Mouse (Mus musculus): ENCODE results near the gene Tdrd5. TPM values are rescaled to one million over a fixed set of nuclear protein-coding genes. Genes with fewer than 3 reads are reported as not detected.

Tdrd5 gene
- 0.06 TPM in 1 of 2 replicates, not detected in the other for polyA plus RNA-seq (2012; rRNA removed; ENCODE audit: low replicate concordance)

DNA sequence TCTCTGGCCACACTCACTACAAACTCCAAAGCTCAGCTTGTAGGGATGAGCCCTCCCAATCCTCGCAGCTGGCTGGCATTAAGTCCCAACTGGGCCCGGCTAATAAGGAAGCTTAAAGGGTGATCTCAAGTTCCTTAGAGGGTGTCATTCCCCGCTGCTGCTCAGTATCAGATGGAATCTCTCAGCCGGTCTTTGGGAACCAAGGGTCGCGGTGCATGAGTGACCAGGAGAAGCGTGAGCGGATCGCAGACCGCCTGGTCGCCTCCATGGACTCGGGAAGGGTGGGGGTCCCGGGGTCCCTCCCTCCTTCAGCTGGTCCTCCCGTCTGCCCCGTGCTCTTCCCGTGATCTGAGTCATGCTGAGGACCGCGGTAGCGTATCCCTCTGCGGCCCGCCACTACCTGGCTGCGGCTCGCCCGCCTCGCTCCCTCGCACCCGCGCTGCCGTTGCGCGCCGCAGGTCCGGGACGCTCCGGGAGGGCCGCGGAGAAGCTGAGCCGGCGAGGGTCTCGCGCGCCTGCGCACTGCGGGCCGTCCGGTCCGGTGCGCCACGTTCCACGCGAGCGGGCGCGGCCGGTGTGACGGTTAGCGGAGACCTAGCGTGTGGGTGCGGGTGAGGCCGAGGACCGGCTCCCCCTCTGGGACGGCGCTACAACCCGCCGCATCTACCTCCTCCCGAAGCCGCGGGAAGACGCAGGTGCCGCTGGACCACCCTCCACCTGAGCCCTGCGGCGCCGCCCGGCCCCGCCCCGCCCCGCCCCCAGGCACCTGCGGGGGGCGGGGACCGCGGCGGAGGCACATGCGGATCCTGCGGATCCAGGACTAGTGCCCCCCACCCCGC, at the start of gene Tdrd5:
Gene Tdrd5, minus strand, starts transcription at position 754 of the 839 bp plus-strand sequence.

DNA sequence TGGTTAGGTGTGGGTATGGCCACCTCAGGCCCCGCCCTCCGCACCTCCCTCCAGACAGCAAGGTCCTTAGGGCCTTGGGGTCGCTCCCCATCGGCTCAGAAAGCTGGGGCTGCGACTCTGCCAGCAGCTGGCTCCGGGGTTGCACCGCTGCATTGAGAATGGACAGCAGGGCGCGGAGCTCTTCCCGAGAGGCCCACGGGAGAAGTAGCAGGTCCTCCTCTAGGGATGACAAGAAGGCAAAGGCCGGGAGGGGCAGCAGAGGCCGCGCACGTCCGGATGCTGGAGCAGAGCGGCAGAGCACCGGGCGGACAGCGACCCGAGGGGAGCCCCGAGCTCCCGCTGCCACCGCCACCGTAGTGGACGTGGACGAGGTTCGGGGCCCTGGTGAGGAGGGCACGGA, 7.2 kb upstream of the Tdrd5 start, which contains the start of gene Nphs2:
Gene Nphs2, plus strand, starts transcription at position 98 of the 400 bp plus-strand sequence.

Other genes starting within 250 kb of the Tdrd5 start
- 0.18 and 0.37 TPM in 2 replicates for gene Fam163a, start 98.6 kb downstream of the Tdrd5 start, polyA plus RNA-seq (2012; rRNA removed; ENCODE audit: low replicate concordance)
- gene Nphs2, start 7.1 kb upstream of the Tdrd5 start, polyA plus RNA-seq (2012; rRNA removed; ENCODE audit: low replicate concordance) = not detected in 2 replicates
- 1.2 and 3.8 TPM in 2 replicates for gene Gm2000, start 62.4 kb upstream of the Tdrd5 start, polyA plus RNA-seq (2012; rRNA removed; ENCODE audit: low replicate concordance)
- gene Axdnd1, start 117.5 kb upstream of the Tdrd5 start, polyA plus RNA-seq (2012; rRNA removed; ENCODE audit: low replicate concordance) = not detected in 2 replicates
- gene Soat1, start 170.7 kb upstream of the Tdrd5 start, polyA plus RNA-seq (2012; rRNA removed; ENCODE audit: low replicate concordance) = 5.6 and 12.1 TPM in 2 replicates
- 17.7 and 23.1 TPM in 2 replicates for gene Gm10031, start 220.3 kb upstream of the Tdrd5 start, polyA plus RNA-seq (2012; rRNA removed; ENCODE audit: low replicate concordance)

All from duodenum, adult 2 months (tissue).